9 mouse cellular contexts compared by ENCODE assay signal in genomic region chr17:43158741-43159140, GRCm38 (mm10).
DNase-seq lines count a peak whose midpoint lies in the region; ATAC-seq lines count a peak whose summit lies in the region.
"Had no signal": no experiment of that assay in that cellular context is flagged by ENCODE, and none has a peak within 500 bp of the region (broad histone marks: within the 10 kb centered on the region; RNA-seq: fewer than 3 reads in every experiment).

No protein-coding gene starts in this region.

- H3K4me1 ChIP-seq in heart, embryonic 13.5 days: peaks cover 12% of the 10 kb centered on the region
- peaks cover 16% of the 10 kb centered on the region for H3K4me1 ChIP-seq in hindbrain, embryonic 15.5 days (replicated peaks)
- peaks cover 18% of the 10 kb centered on the region for H3K4me1 ChIP-seq in midbrain, embryonic 15.5 days

- H3K27me3 ChIP-seq in heart, embryonic 13.5 days (replicated peaks): no peaks in the 10 kb centered on the region; the same call in none of the 2 replicates
- H3K27me3 ChIP-seq in hindbrain, embryonic 15.5 days: no peaks in the 10 kb centered on the region
- H3K27me3 ChIP-seq in midbrain, embryonic 15.5 days (replicated peaks): no peaks in the 10 kb centered on the region

- H3K27ac ChIP-seq in heart, embryonic 13.5 days (replicated peaks): no peak overlapping the region
- H3K27ac ChIP-seq in hindbrain, embryonic 15.5 days (replicated peaks): peak overlapping the region; percentile 84; the same call in 1 of the 2 replicates
- H3K27ac ChIP-seq in midbrain, embryonic 15.5 days: peak overlapping the region; percentile 76
- H3K27ac ChIP-seq: macrophage had no signal

- H3K4me3 ChIP-seq in heart, embryonic 13.5 days: no peak overlapping the region
- H3K4me3 ChIP-seq in hindbrain, embryonic 15.5 days: no peak overlapping the region; the same call in 1 of the 2 replicates
- no peak overlapping the region for H3K4me3 ChIP-seq in midbrain, embryonic 15.5 days

- no peak for DNase-seq in heart, adult 8-10 months (ENCODE audit: low spot score)
- peak; percentile 52 for DNase-seq in embryo, embryonic 11 days
- DNase-seq in ovary, postnatal 10 days (ENCODE audit: low spot score): no peak
- no peak for DNase-seq in layer of hippocampus, postnatal 14 days (ENCODE audit: low spot score in 2 of 2)

- no peaks in the 10 kb centered on the region for H3K9me3 ChIP-seq in heart, embryonic 13.5 days
- H3K9me3 ChIP-seq in hindbrain, embryonic 15.5 days: no peaks in the 10 kb centered on the region
- H3K9me3 ChIP-seq in midbrain, embryonic 15.5 days: no peaks in the 10 kb centered on the region

- H3K9ac ChIP-seq in heart, embryonic 13.5 days: 0 out of 2 replicates have a peak overlapping the region, but pooled peaks have one; percentile 20
- no peak overlapping the region for H3K9ac ChIP-seq in hindbrain, embryonic 15.5 days
- 0 out of 2 replicates have a peak overlapping the region, but pooled peaks have one; percentile 7 for H3K9ac ChIP-seq in midbrain, embryonic 15.5 days

- H3K36me3 ChIP-seq in heart, embryonic 13.5 days: no peaks in the 10 kb centered on the region
- H3K36me3 ChIP-seq in hindbrain, embryonic 15.5 days: no peaks in the 10 kb centered on the region
- no peaks in the 10 kb centered on the region for H3K36me3 ChIP-seq in midbrain, embryonic 15.5 days (replicated peaks)

- 40% methylated on average over 10 of the region's 10 CpGs for WGBS in heart, embryonic 13.5 days
- WGBS in hindbrain, embryonic 15.5 days: 25% methylated on average over 10 of the region's 10 CpGs
- 33% methylated on average over 10 of the region's 10 CpGs for WGBS in midbrain, embryonic 15.5 days

- H3K4me2 ChIP-seq in heart, embryonic 13.5 days: peak overlapping the region; percentile 40
- H3K4me2 ChIP-seq in hindbrain, embryonic 15.5 days: peak overlapping the region; percentile 61
- H3K4me2 ChIP-seq in midbrain, embryonic 15.5 days: peak overlapping the region; percentile 50

- no peak for ATAC-seq in heart, embryonic 13.5 days (ENCODE audit: extremely low read depth, insufficient number of reproducible peaks, low FRiP score, low TSS enrichment)
- ATAC-seq in hindbrain, embryonic 15.5 days (ENCODE audit: low FRiP score, low read depth): peak; percentile 67; the same call in 1 of the 2 replicates
- ATAC-seq in midbrain, embryonic 15.5 days (replicated peaks): peak; percentile 69
- no peak for ATAC-seq in megakaryocyte progenitor cell, adult 5-6 weeks (replicated peaks; ENCODE audit: poor library complexity)

Comparison
In these comparisons a context has a peak if more than half of its experiments do, and no peak if none do; other contexts are left out.
1. ATAC-seq: peak in hindbrain, embryonic 15.5 days (single experiment) and midbrain, embryonic 15.5 days (single experiment); none in heart, embryonic 13.5 days (single experiment) and megakaryocyte progenitor cell, adult 5-6 weeks (single experiment).
2. Peak in every context shown above with its lines, with median percentiles within 50 percentile points of each other: H3K4me2 ChIP-seq.